Mouse (Mus musculus) heart, adult 2 months (tissue): Measurements from ENCODE around the gene Swsap1.

ENCODE experiments used
- CTCF ChIP-seq: fragments of 200-600 bp; IDR thresholded peaks from 2 replicates; pipeline ENCODE4 v1.8.1; 2022; ENCODE audit warnings: antibody characterized with exemption, mild to moderate bottlenecking, moderate library complexity
- EP300 ChIP-seq: fragments of 200-500 bp; IDR thresholded peaks from 2 replicates; pipeline ENCODE4 v1.6.1; 2011; ENCODE audit warnings: low read depth, low read length, control low read depth; ENCODE audit not compliant: insufficient read depth
- POLR2A ChIP-seq: fragments of 200-500 bp; IDR thresholded peaks from 2 replicates; pipeline ENCODE4 v1.6.1; 2011; ENCODE audit warnings: mild to moderate bottlenecking, low read depth, low read length, control low read depth; ENCODE audit not compliant: insufficient read depth

DNA sequence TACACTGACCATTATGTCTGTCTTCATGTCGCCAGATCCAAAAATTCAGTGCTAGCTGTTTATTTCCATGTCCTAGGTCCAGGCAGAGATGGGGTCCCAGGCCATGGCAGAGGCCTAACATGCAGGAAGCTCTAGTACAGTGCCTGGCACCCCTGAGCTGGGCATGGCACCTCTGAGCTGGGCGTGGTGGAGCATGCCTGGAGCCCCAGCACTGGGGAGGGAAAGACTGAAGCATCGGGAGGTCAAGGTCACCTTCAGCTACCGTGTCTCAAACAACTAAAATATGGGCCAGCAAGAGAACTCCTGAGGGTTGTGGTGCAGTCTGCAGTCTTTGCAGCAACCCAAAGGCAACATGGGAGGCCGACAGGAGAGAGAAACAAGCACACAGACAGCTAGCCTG, 2.8 kb downstream of the Swsap1 start:
- TF ChIP-seq POLR2A (no peak), CTCF (no peak), EP300 (no peak)
